Mouse (Mus musculus): Measurements from ENCODE around the gene Hnrnph3. TPM values are rescaled to one million over a fixed set of nuclear protein-coding genes. Genes with fewer than 3 reads are reported as not detected.

Gene Hnrnph3
- total and polyA plus RNA-seq, 3 experiments, result 9.5 to 37.8 (median 15.1) TPM

DNA sequence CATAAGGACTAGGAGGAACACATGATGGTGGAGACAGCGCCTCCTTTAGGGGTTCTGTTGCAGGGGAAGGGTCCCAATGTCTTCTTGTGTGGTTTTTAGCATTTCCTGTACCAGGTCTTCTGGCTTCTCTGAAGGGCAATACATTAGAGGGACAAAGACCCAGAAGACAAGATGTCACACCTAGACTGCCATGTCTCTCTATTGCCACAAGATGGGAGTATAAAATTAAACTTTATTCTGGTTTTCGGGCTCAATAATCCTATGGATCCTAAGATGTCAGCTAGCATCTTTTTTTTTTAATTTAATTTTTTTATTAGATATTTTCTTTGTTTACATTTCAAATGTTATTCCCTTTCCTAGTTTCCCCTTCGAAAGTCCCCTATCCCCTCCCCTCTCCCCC is 19.1 kb upstream of the Hnrnph3 start:
- in situ Hi-C loops (cut with MboI; ENCODE audit: low pct_ligation_motif_present, low pct_unique_long_range_greater_than_20kb, low sequenced_read_pairs), result no loop called here
- no peak overlapping the region for H3K9ac ChIP-seq (ENCODE audit: insufficient read depth, low read depth)
- peak; percentile 58 for TF ChIP-seq RAD21 (IDR thresholded peaks at IDR 0.05; ENCODE audit: low read depth, low read length)
- TF ChIP-seq MAFK (IDR thresholded peaks at IDR 0.05; ENCODE audit: insufficient replicate concordance, low read length), result no peak
- TF ChIP-seq NRF1 (IDR thresholded peaks at IDR 0.05; ENCODE audit: low read depth, low read length), result no peak
- TF ChIP-seq SMC3 (IDR thresholded peaks at IDR 0.05; ENCODE audit: low read depth, low read length), result peak; percentile 60
- no peak for TF ChIP-seq MYC (IDR thresholded peaks at IDR 0.05; ENCODE audit: low read depth, low read length)
- TF ChIP-seq CTCF (conservative IDR thresholded peaks at IDR 0.05 in 1 of 2, IDR thresholded peaks at IDR 0.05 in 1 of 2; ENCODE audit: low read depth in 2 of 2, low read length in 2 of 2), result peak in 1 of 2 experiments; percentile 62; a peak in 2 of 4 replicates
- TF ChIP-seq JUN (IDR thresholded peaks at IDR 0.05; ENCODE audit: insufficient read depth, low read depth, low read length), result no peak
- no peak for TF ChIP-seq TCF12 (IDR thresholded peaks at IDR 0.05; ENCODE audit: low read depth, low read length)

GRCm38 (mm10) chr10:63039867-63040628 is 16.0 kb upstream of the Hnrnph3 start:
- no peak overlapping the region for H3K4me3 ChIP-seq (replicated peaks in 1 of 3; ENCODE audit: low read depth in 2 of 3, low read length in 2 of 3, poor library complexity in 1 of 3)
- H3K79me2 ChIP-seq (replicated peaks; ENCODE audit: control insufficient read depth, extremely low read depth, insufficient read depth, poor library complexity, severe bottlenecking), result no peaks in the 10 kb centered on the region
- H3K27me3 ChIP-seq (replicated peaks), result no peaks in the 10 kb centered on the region
- dilution Hi-C loops (cut with MboI; ENCODE audit: extremely low pct_ligation_motif_present, extremely low pct_unique_long_range_greater_than_20kb, low sequenced_read_pairs) (no loop called here), in situ Hi-C loops (cut with MboI; ENCODE audit: low pct_ligation_motif_present, low pct_unique_long_range_greater_than_20kb, low sequenced_read_pairs) (no loop called here)
- no peaks in the 10 kb centered on the region for H3K36me3 ChIP-seq (replicated peaks in 1 of 2; ENCODE audit: control insufficient read depth in 1 of 2, insufficient read depth in 1 of 2, low read length in 1 of 2)
- no peaks in the 10 kb centered on the region for H3K9me3 ChIP-seq (replicated peaks; ENCODE audit: low read length)
- H3K4me1 ChIP-seq (ENCODE audit: control insufficient read depth in 1 of 2, insufficient read depth in 2 of 2), result no peaks in the 10 kb centered on the region
- TF ChIP-seq UBTF (IDR thresholded peaks at IDR 0.05; ENCODE audit: low read depth, low read length) (no peak), MAZ (IDR thresholded peaks at IDR 0.05; ENCODE audit: low read depth, low read length) (no peak), HCFC1 (IDR thresholded peaks at IDR 0.05; ENCODE audit: low read depth, low read length) (no peak), PAX5 (IDR thresholded peaks at IDR 0.05; ENCODE audit: low read length) (no peak), E2F4 (IDR thresholded peaks at IDR 0.05; ENCODE audit: insufficient replicate concordance, low read depth, low read length) (no peak), CHD2 (IDR thresholded peaks at IDR 0.05; ENCODE audit: low read length) (no peak), MAX (IDR thresholded peaks at IDR 0.05; ENCODE audit: low read length) (no peak), TBP (conservative IDR thresholded peaks at IDR 0.05; ENCODE audit: low read depth, low read length) (no peak), ZC3H11A (IDR thresholded peaks at IDR 0.05; ENCODE audit: low read depth, low read length) (no peak), BHLHE40 (IDR thresholded peaks at IDR 0.05; ENCODE audit: low read depth, low read length) (no peak)
- H3K4me2 ChIP-seq (ENCODE audit: insufficient read depth, low read depth, poor library complexity, severe bottlenecking), result no peak overlapping the region
- no peak overlapping the region for H3K27ac ChIP-seq (ENCODE audit: insufficient read depth, low read depth)
- no peak overlapping the region for H3K9ac ChIP-seq (ENCODE audit: insufficient read depth, low read depth)
- DNase-seq (ENCODE audit: extremely low read depth), result no peak

More for the DNA sequence above, 19.1 kb upstream of the Hnrnph3 start:
- Histone ChIP-seq H3K27me3 (replicated peaks) (no peaks in the 10 kb centered on the region), H3K9me3 (replicated peaks; ENCODE audit: low read length) (no peaks in the 10 kb centered on the region), H3K4me2 (ENCODE audit: insufficient read depth, low read depth, poor library complexity, severe bottlenecking) (no peak overlapping the region), H3K27ac (ENCODE audit: insufficient read depth, low read depth) (no peak overlapping the region), H3K4me1 (ENCODE audit: control insufficient read depth in 1 of 2, insufficient read depth in 2 of 2) (peaks cover 4 to 9% of the 10 kb centered on the region in 2 experiments; a peak in 2 of 4 replicates), H3K4me3 (replicated peaks in 1 of 3; ENCODE audit: low read depth in 2 of 3, low read length in 2 of 3, poor library complexity in 1 of 3) (no peak overlapping the region), H3K36me3 (replicated peaks in 1 of 2; ENCODE audit: control insufficient read depth in 1 of 2, insufficient read depth in 1 of 2, low read length in 1 of 2) (no peaks in the 10 kb centered on the region), H3K79me2 (replicated peaks; ENCODE audit: control insufficient read depth, extremely low read depth, insufficient read depth, poor library complexity, severe bottlenecking) (no peaks in the 10 kb centered on the region)
- dilution Hi-C loops (cut with MboI; ENCODE audit: extremely low pct_ligation_motif_present, extremely low pct_unique_long_range_greater_than_20kb, low sequenced_read_pairs), result no loop called here
- DNase-seq (ENCODE audit: extremely low read depth), result no peak

Data from CH12.LX (cell line).